Mouse (Mus musculus): Measurements from ENCODE around the gene Diras2. TPM values are rescaled to one million over a fixed set of nuclear protein-coding genes. Genes with fewer than 3 reads are reported as not detected.

The Diras2 gene
- under 1 TPM; 0.05 to 0.13 TPM for polyA plus RNA-seq (2017; shearing (Covaris generic))

DNA sequence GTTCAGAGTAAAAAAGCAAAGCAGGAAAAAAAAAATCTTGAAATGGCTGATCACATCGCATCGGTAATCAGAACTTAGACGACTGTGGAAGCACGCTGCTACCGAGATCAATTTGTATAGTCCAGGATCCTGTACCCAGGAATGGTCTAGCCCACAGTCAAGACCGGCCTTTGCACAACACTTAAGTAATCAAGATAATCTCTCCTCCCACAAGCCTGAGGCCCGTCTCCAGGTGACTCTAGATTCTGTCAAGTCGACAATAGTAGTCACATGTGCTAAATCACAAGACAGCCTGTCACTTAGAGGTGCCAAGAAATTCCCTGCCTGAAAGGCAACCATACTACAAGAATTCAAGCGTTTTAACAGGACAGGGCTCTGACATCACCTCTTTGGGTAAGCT, at the start of gene Diras2:
Gene Diras2 (minus strand): TSS at position 159 of the 400 bp plus-strand sequence.

Other genes starting within 250 kb of the Diras2 start
- 1 to 10 TPM; 1.3 to 8.0 TPM for gene Syk, start 51.9 kb upstream of the Diras2 start, polyA plus RNA-seq (2017; shearing (Covaris generic))

Data from inflammation-experienced regulatory T-cells (primary cell).